8 mouse cellular contexts compared by ENCODE assay signal in the genomic region with DNA sequence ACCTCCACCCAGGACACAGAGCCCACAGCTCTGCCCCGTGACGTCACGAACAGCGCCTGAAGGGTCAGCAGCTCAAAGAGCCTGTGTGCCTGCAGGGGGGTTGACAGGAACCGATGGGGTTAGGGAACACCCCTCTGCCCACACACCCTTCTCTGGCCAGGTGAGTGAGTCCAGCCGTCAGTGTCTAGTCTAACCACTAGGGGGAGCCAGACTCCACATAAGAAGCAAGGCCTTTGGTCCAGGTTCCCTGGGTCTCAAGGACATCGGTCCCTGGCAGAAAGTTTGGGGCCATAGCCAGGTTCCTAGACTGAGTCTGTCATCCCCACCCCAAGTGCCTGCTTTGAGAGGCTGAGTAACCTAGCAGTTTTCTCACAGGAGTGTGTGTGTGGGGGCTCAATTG. TPM values are rescaled to one million over a fixed set of nuclear protein-coding genes. Genes with fewer than 3 reads are reported as not detected.
A peak's percentile ranks its signal among the peaks of the same experiment; 100 is the strongest.
DNase-seq lines count a peak whose midpoint lies in the region; ATAC-seq and TF ChIP-seq lines count a peak whose summit lies in the region.

No protein-coding gene starts in this region.

- no peak for ATAC-seq in forebrain, postnatal 0 days

- peaks cover 8% of the 10 kb centered on the region; the same call in 1 of the 2 replicates for H3K36me3 ChIP-seq in forebrain, postnatal 0 days (ENCODE audit: insufficient read depth)

- no peak overlapping the region for H3K27ac ChIP-seq in forebrain, postnatal 0 days (ENCODE audit: low read depth, low read length)

- H3K4me1 ChIP-seq in forebrain, postnatal 0 days (ENCODE audit: insufficient read depth) = no peaks in the 10 kb centered on the region

- under 1% methylated on average over 7 of the region's 7 CpGs for WGBS in forebrain, postnatal 0 days

- H3K9me3 ChIP-seq in forebrain, postnatal 0 days (ENCODE audit: low read length) = no peaks in the 10 kb centered on the region

- H3K4me3 ChIP-seq in forebrain, postnatal 0 days (ENCODE audit: low read depth, low read length) = no peak overlapping the region

- TF ChIP-seq CTCF in forebrain, postnatal 0 days (IDR thresholded peaks at IDR 0.05; ENCODE audit: low read depth) = peak; percentile 90

- peaks cover 17% of the 10 kb centered on the region; the same call in 1 of the 2 replicates for H3K27me3 ChIP-seq in forebrain, postnatal 0 days (ENCODE audit: insufficient read depth, low read length)

- H3K4me2 ChIP-seq in forebrain, postnatal 0 days (ENCODE audit: low read depth) = no peak overlapping the region

- no peak overlapping the region for H3K9ac ChIP-seq in forebrain, postnatal 0 days

- peak; percentile 32 to 38 for DNase-seq in frontal cortex, postnatal 36 days (ENCODE audit: low spot score in 2 of 2)
- no peak for DNase-seq in frontal cortex, postnatal 14 days (ENCODE audit: low spot score in 2 of 2)
- DNase-seq in B cell, adult 2 months = peak; percentile 69 to 71
- DNase-seq in c-Kit-negative CD71-positive TER-119-positive erythroid progenitor cells, embryonic 14.5 days (ENCODE audit: low read depth, low spot score) = peak; percentile 55
- peak; percentile 62 for DNase-seq in forebrain, postnatal 0 days
- peak; percentile 55 to 74 for DNase-seq in kidney, postnatal 36 days
- peak; percentile 35 to 49 for DNase-seq in natural killer cell, adult 2 months (ENCODE audit: low spot score in 2 of 2)
- peak; percentile 53 for DNase-seq in yolk sac, embryonic 10.5 days (ENCODE audit: low spot score)

RNA-seq across cellular contexts. Expression of a gene that starts 13.2 kb away (rescaled TPM):
- 0.24 TPM in 1 of 2 replicates, not detected in the other for total RNA-seq in forebrain, postnatal 0 days (2014; rRNA removed)
- 0.10 TPM in 1 of 2 replicates, not detected in the other for polyA plus RNA-seq in forebrain, postnatal 0 days (2015; fragmentation: Nextera tagmentation; extraction: Ambion mirVana)

RNA-seq across cellular contexts. Expression of a gene that starts 17.3 kb away (rescaled TPM):
- total RNA-seq in forebrain, postnatal 0 days (2014; rRNA removed) = 48.8 and 50.4 TPM in 2 replicates
- polyA plus RNA-seq in forebrain, postnatal 0 days (2015; fragmentation: Nextera tagmentation; extraction: Ambion mirVana) = 28.9 and 37.0 TPM in 2 replicates

RNA-seq across cellular contexts. Expression of a gene that starts 30.5 kb away (rescaled TPM):
- 0.08 TPM in 1 of 2 replicates, not detected in the other for total RNA-seq in forebrain, postnatal 0 days (2014; rRNA removed)
- polyA plus RNA-seq in forebrain, postnatal 0 days (2015; fragmentation: Nextera tagmentation; extraction: Ambion mirVana) = 0.25 TPM in 1 of 2 replicates, not detected in the other

RNA-seq across cellular contexts. Expression of a gene that starts 35.3 kb away (rescaled TPM):
- not detected in 2 replicates for total RNA-seq in forebrain, postnatal 0 days (2014; rRNA removed)
- polyA plus RNA-seq in forebrain, postnatal 0 days (2015; fragmentation: Nextera tagmentation; extraction: Ambion mirVana) = not detected in 2 replicates

RNA-seq across cellular contexts. Expression of a gene that starts 50.6 kb away (rescaled TPM):
- total RNA-seq in forebrain, postnatal 0 days (2014; rRNA removed) = 2.4 and 4.6 TPM in 2 replicates
- polyA plus RNA-seq in forebrain, postnatal 0 days (2015; fragmentation: Nextera tagmentation; extraction: Ambion mirVana) = 0.63 and 0.69 TPM in 2 replicates

Comparison
In these comparisons a context has a peak if more than half of its experiments do, and no peak if none do; other contexts are left out.
1. DNase-seq: peak in frontal cortex, postnatal 36 days (2 of 2), B cell, adult 2 months (2 of 2), c-Kit-negative CD71-positive TER-119-positive erythroid progenitor cells, embryonic 14.5 days (single experiment), forebrain, postnatal 0 days (single experiment), kidney, postnatal 36 days (2 of 2), natural killer cell, adult 2 months (2 of 2) and yolk sac, embryonic 10.5 days (single experiment); none in frontal cortex, postnatal 14 days (0 of 2).